Mouse (Mus musculus): ENCODE results near the gene Ptgr1. TPM values are rescaled to one million over a fixed set of nuclear protein-coding genes. Genes with fewer than 3 reads are reported as not detected.
A peak's percentile ranks its signal among the peaks of the same experiment; 100 is the strongest.

The Ptgr1 gene
- polyA plus RNA-seq, 1 experiment from 2014 or later: 13.5 TPM

DNA sequence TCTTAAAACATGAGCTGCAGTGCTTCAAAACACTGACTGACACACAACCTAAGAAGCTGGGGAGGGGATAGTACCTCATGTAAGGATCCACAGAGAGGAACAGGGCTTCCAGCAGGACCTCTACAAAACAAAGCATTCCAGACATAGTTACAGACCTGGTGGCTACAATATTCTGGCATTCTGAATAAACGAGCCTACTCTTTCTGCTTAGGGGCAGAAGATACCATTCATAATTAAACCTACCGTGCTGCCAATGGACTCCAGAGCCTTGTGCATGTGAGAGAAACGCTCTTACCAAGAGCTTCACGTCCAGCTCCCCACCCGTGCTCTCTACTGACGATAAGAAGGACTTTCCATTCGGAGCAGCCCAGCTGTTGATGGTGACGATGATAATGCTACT, 4.1 kb downstream of the Ptgr1 start:
- no peaks in the 10 kb centered on the region for H3K36me3 ChIP-seq
- no peak overlapping the region for H3K27ac ChIP-seq
- DNase-seq (ENCODE audit: low spot score): no peak
- 86% methylated on average over 8 of the region's 8 CpGs for WGBS
- H3K9me3 ChIP-seq: no peaks in the 10 kb centered on the region
- H3K4me3 ChIP-seq: no peak overlapping the region
- H3K27me3 ChIP-seq (ENCODE audit: insufficient read depth, poor library complexity, severe bottlenecking): peaks cover 1% of the 10 kb centered on the region; the same call in 1 of the 2 replicates
- H3K4me1 ChIP-seq (replicated peaks): peaks cover 12% of the 10 kb centered on the region

DNA sequence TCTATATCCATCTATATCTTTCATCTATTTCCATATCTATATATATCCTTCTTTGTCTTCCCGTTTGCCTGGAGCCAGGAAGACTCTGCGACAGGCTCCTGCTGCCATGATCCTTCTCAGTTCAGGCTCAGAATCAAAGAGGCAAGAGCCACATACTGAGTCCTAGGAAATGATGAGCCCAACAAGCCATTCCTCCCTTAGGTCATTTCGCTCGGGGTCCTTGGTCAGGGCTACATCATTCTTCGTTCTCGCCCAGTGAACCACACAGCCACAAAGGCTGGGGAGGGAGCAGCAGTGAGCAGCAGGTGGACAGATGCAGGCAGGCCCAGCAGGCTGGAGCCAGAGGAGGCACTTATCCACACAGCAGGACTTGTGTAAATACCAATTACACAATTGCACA, 5.5 kb downstream of the Ptgr1 start:
- 0 out of 2 replicates have a peak, but pooled peaks cover 1% of the 10 kb centered on the region for H3K4me1 ChIP-seq (replicated peaks)
- H3K9me3 ChIP-seq: no peaks in the 10 kb centered on the region
- H3K36me3 ChIP-seq: no peaks in the 10 kb centered on the region
- DNase-seq (ENCODE audit: low spot score): no peak
- H3K27ac ChIP-seq: no peak overlapping the region
- no peak overlapping the region for H3K4me3 ChIP-seq
- 75% methylated on average over 6 of the region's 6 CpGs for WGBS
- H3K27me3 ChIP-seq (ENCODE audit: insufficient read depth, poor library complexity, severe bottlenecking): no peaks in the 10 kb centered on the region

- Histone ChIP-seq H3K27me3 (ENCODE audit: insufficient read depth, poor library complexity, severe bottlenecking) (no peaks in the 10 kb centered on the region), H3K4me3 (no peak overlapping the region), H3K27ac (no peak overlapping the region), H3K4me1 (replicated peaks) (peaks cover 1% of the 10 kb centered on the region; the same call in 1 of the 2 replicates), H3K36me3 (peaks cover 5% of the 10 kb centered on the region), H3K9me3 (no peaks in the 10 kb centered on the region)
- 77% methylated on average over 5 of the region's 5 CpGs for WGBS
- no peak for DNase-seq (ENCODE audit: low spot score)
These were observed 11.2 kb downstream of the Ptgr1 start for GRCm38 (mm10) chr4:58975711-58976110.

DNA sequence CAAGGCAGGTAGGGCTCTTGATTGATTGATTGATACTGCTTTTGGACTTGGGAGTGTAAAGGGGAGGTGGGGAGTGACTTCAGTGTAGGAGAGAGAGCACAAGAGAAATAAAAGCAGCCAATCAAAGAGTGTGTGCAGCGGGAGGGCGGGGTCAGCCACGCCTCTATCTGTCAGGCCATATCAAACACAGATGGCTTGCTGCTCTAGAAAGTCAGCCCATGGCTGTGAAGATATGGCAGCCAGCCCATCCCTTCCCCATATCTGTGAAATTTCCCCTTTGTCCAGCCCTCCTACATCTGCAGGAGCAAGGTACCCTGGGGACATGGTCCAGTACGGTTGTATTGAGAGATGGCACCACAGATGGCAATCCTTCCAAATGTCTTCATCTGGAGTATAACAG, 16.2 kb downstream of the Ptgr1 start:
- Histone ChIP-seq H3K27me3 (ENCODE audit: insufficient read depth, poor library complexity, severe bottlenecking) (no peaks in the 10 kb centered on the region), H3K9me3 (no peaks in the 10 kb centered on the region), H3K4me3 (no peak overlapping the region), H3K36me3 (peaks cover 5% of the 10 kb centered on the region), H3K4me1 (replicated peaks) (peaks cover 4% of the 10 kb centered on the region; the same call in 1 of the 2 replicates), H3K27ac (no peak overlapping the region)
- WGBS: 81% methylated on average over 4 of the region's 4 CpGs
- no peak for DNase-seq (ENCODE audit: low spot score)

GRCm38 (mm10) chr4:58965136-58965535, 21.8 kb downstream of the Ptgr1 start:
- Histone ChIP-seq H3K4me1 (replicated peaks) (no peaks in the 10 kb centered on the region), H3K9me3 (no peaks in the 10 kb centered on the region), H3K36me3 (no peaks in the 10 kb centered on the region), H3K27me3 (ENCODE audit: insufficient read depth, poor library complexity, severe bottlenecking) (no peaks in the 10 kb centered on the region), H3K4me3 (no peak overlapping the region), H3K27ac (no peak overlapping the region)
- 83% methylated on average over 1 of the region's 1 CpGs for WGBS
- DNase-seq (ENCODE audit: low spot score): no peak

GRCm38 (mm10) chr4:58963271-58963670, 23.6 kb downstream of the Ptgr1 start:
- no peaks in the 10 kb centered on the region for H3K27me3 ChIP-seq (ENCODE audit: insufficient read depth, poor library complexity, severe bottlenecking)
- no peak overlapping the region for H3K27ac ChIP-seq
- no peak overlapping the region for H3K4me3 ChIP-seq
- H3K4me1 ChIP-seq (replicated peaks): no peaks in the 10 kb centered on the region
- WGBS: 93% methylated on average over 4 of the region's 4 CpGs
- no peaks in the 10 kb centered on the region for H3K9me3 ChIP-seq
- H3K36me3 ChIP-seq: no peaks in the 10 kb centered on the region
- no peak for DNase-seq (ENCODE audit: low spot score)

DNA sequence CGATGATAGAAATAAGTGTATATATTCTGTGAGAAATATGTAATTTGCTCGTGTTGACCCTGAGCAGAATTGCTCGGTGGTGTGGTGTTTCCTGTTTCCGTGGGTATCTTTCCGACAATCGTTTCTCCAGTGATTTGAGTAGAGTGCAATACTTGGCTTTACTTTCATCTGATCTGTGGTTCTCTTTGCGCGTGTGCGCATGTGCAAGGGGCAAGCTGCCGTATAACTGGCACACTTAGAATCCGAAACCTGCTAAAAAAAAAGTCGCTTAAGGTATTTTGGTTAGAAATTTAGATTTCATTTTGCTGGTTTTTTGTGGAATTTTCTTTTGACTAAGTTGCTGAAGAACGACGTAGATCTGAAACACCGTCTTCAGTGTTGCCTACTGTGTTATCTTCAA, 25.2 kb downstream of the Ptgr1 start:
- no peak overlapping the region for H3K4me3 ChIP-seq
- no peak overlapping the region for H3K27ac ChIP-seq
- H3K9me3 ChIP-seq: no peaks in the 10 kb centered on the region
- no peaks in the 10 kb centered on the region for H3K27me3 ChIP-seq (ENCODE audit: insufficient read depth, poor library complexity, severe bottlenecking)
- no peak for DNase-seq (ENCODE audit: low spot score)
- H3K36me3 ChIP-seq: peaks cover 12% of the 10 kb centered on the region
- 94% methylated on average over 15 of the region's 15 CpGs for WGBS
- no peaks in the 10 kb centered on the region for H3K4me1 ChIP-seq (replicated peaks)

GRCm38 (mm10) chr4:58952630-58953029, 34.3 kb downstream of the Ptgr1 start:
- Histone ChIP-seq H3K36me3 (peaks cover 12% of the 10 kb centered on the region), H3K4me1 (replicated peaks) (no peaks in the 10 kb centered on the region), H3K9me3 (no peaks in the 10 kb centered on the region), H3K4me3 (no peak overlapping the region), H3K27me3 (ENCODE audit: insufficient read depth, poor library complexity, severe bottlenecking) (no peaks in the 10 kb centered on the region), H3K27ac (no peak overlapping the region)
- 92% methylated on average over 11 of the region's 11 CpGs for WGBS
- DNase-seq (ENCODE audit: low spot score): no peak

GRCm38 (mm10) chr4:58948391-58948790, 38.5 kb downstream of the Ptgr1 start:
- no peak overlapping the region for H3K27ac ChIP-seq
- peaks cover 12% of the 10 kb centered on the region for H3K4me1 ChIP-seq (replicated peaks)
- no peak for DNase-seq (ENCODE audit: low spot score)
- 94% methylated on average over 4 of the region's 4 CpGs for WGBS
- H3K4me3 ChIP-seq: no peak overlapping the region
- H3K9me3 ChIP-seq: no peaks in the 10 kb centered on the region
- peaks cover 15% of the 10 kb centered on the region for H3K27me3 ChIP-seq (ENCODE audit: insufficient read depth, poor library complexity, severe bottlenecking)
- H3K36me3 ChIP-seq: no peaks in the 10 kb centered on the region

DNA sequence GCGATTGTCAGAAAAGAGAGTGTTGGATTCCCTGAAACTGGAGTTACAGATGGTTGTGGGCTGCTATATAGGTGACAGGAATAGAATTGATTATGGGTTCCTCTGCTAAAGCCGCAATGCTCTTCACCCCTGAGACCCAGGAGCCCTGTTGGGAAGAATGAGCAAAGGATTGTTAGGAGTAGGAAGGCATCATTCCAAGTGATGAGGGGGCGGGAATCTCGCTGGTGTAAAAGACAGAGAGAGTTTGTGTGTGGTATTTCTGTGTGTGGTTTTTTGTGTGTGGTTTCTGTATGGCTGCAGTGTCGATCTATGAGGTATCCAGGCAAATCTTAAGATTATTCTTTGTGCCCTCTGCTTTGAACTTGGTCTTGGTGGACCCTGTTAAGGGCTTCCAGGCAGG, 42.2 kb downstream of the Ptgr1 start:
- Histone ChIP-seq H3K36me3 (no peaks in the 10 kb centered on the region), H3K4me1 (replicated peaks) (peaks cover 18% of the 10 kb centered on the region), H3K27ac (no peak overlapping the region), H3K4me3 (no peak overlapping the region), H3K9me3 (no peaks in the 10 kb centered on the region), H3K27me3 (ENCODE audit: insufficient read depth, poor library complexity, severe bottlenecking) (peaks cover 15% of the 10 kb centered on the region)
- DNase-seq (ENCODE audit: low spot score): no peak
- 69% methylated on average over 5 of the region's 5 CpGs for WGBS

- no peak for DNase-seq (ENCODE audit: low spot score)
- Histone ChIP-seq H3K27ac (no peak overlapping the region), H3K27me3 (ENCODE audit: insufficient read depth, poor library complexity, severe bottlenecking) (peaks cover 15% of the 10 kb centered on the region), H3K36me3 (no peaks in the 10 kb centered on the region), H3K4me3 (peak overlapping the region; percentile 80), H3K9me3 (no peaks in the 10 kb centered on the region), H3K4me1 (replicated peaks) (peaks cover 18% of the 10 kb centered on the region)
- 21% methylated on average over 6 of the region's 6 CpGs for WGBS
These were observed 42.7 kb downstream of the Ptgr1 start for GRCm38 (mm10) chr4:58944206-58944553.

GRCm38 (mm10) chr4:58943420-58944205, 43.3 kb downstream of the Ptgr1 start, which contains the start of gene Zkscan16:
Zkscan16 (plus strand) TSS chr4:58943628.
- DNase-seq (ENCODE audit: low spot score): peak; percentile 93
- WGBS: 1% methylated on average over 50 of the region's 50 CpGs

DNA sequence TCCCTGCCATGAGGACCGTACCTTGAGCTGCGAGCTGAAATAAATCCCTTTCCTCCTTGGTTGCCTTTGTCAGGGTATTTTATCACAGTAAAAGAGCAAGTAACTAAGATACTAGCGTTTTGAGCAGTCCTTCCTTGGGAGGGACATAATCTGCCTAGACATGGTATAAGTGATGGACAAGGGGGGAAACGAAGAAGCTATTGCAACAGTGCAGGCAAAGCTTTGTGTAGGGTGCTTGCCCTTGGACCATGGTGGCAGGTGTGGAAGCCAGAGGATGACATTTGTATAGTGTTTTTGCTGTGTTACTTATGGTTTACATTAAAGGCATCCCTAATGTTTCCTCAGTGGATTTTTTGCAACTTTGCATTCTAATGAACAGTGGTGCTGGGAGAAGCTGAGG, 44.0 kb downstream of the Ptgr1 start:
- Histone ChIP-seq H3K27ac (peak overlapping the region; percentile 86), H3K4me3 (peak overlapping the region; percentile 80)
- 80% methylated on average over 4 of the region's 4 CpGs for WGBS

More at GRCm38 (mm10) chr4:58943420-58944205, 43.3 kb downstream of the Ptgr1 start, which contains the start of gene Zkscan16:
- Histone ChIP-seq H3K27me3 (ENCODE audit: insufficient read depth, poor library complexity, severe bottlenecking) (peaks cover 15% of the 10 kb centered on the region), H3K27ac (peak within 1 kb of the TSS; percentile 86), H3K36me3 (no peaks in the 10 kb centered on the region), H3K4me1 (replicated peaks) (peaks cover 18% of the 10 kb centered on the region), H3K9me3 (no peaks in the 10 kb centered on the region), H3K4me3 (peak within 1 kb of the TSS; percentile 80)

More for the DNA sequence above, 44.0 kb downstream of the Ptgr1 start:
- Histone ChIP-seq H3K4me1 (replicated peaks) (peaks cover 18% of the 10 kb centered on the region), H3K36me3 (no peaks in the 10 kb centered on the region), H3K9me3 (no peaks in the 10 kb centered on the region), H3K27me3 (ENCODE audit: insufficient read depth, poor library complexity, severe bottlenecking) (peaks cover 15% of the 10 kb centered on the region)
- DNase-seq (ENCODE audit: low spot score): no peak
